Mouse (Mus musculus): ENCODE measurements at regions not wholly inside any gene's neighbourhood (a gene's known extent, or its start where the extent isn't known, plus 50 kb on each side); places are given as distances from the start of the nearest gene placed in this dataset.

GRCm38 (mm10) chr16:55606447-55607239 is 232.1 kb downstream of the Nfkbiz start:
- no peak for TF ChIP-seq CTCF (IDR thresholded peaks at IDR 0.05; ENCODE audit: low read depth)
- TF ChIP-seq EP300 (IDR thresholded peaks at IDR 0.05; ENCODE audit: low read depth): no peak
